Mouse (Mus musculus) neural tube, embryonic 13.5 days (tissue): ENCODE measurements around the gene Iqschfp. TPM values are rescaled to one million over a fixed set of nuclear protein-coding genes. Genes with fewer than 3 reads are reported as not detected.
A peak's percentile ranks its signal among the peaks of the same experiment; 100 is the strongest.

Source experiments
- ATAC-seq: fragments of 200-750 bp; cut with Nextera tagmentation; 2 replicates; pipeline ENCODE4 v1.8.0; 2017; ENCODE audit warnings: low read depth, mild to moderate bottlenecking, moderate TSS enrichment, moderate library complexity
- H3K27ac ChIP-seq: fragments of 300-500 bp; sonication (generic); replicated peaks from 2 replicates; pipeline ENCODE4 v1.5.1; 2015; ENCODE audit warnings: moderate library complexity, mild to moderate bottlenecking, inconsistent platforms
- H3K27me3 ChIP-seq: fragments of 300-500 bp; sonication (generic); 2 replicates; pipeline ENCODE4 v1.6.1; 2015; ENCODE audit warnings: mild to moderate bottlenecking, inconsistent platforms
- H3K36me3 ChIP-seq: fragments of 300-500 bp; sonication (generic); 2 replicates; pipeline ENCODE4 v1.6.1; 2015; ENCODE audit warnings: mild to moderate bottlenecking, inconsistent platforms
- H3K4me1 ChIP-seq: fragments of 300-500 bp; sonication (generic); replicated peaks from 2 replicates; pipeline ENCODE4 v1.6.1; 2015; ENCODE audit warnings: inconsistent platforms
- H3K4me2 ChIP-seq: fragments of 300-500 bp; sonication (generic); 2 replicates; pipeline ENCODE4 v1.6.1; 2015; ENCODE audit warnings: inconsistent platforms, mild to moderate bottlenecking, moderate library complexity
- H3K4me3 ChIP-seq: fragments of 300-500 bp; sonication (generic); 2 replicates; pipeline ENCODE4 v1.5.1; 2015; ENCODE audit warnings: mild to moderate bottlenecking, inconsistent platforms
- H3K9ac ChIP-seq: fragments of 300-500 bp; sonication (generic); 2 replicates; pipeline ENCODE4 v1.6.1; 2015; ENCODE audit warnings: moderate library complexity, mild to moderate bottlenecking, inconsistent platforms
- H3K9me3 ChIP-seq: fragments of 300-500 bp; sonication (generic); 2 replicates; pipeline ENCODE4 v1.6.1; 2016; ENCODE audit warnings: inconsistent platforms
- WGBS: fragments of 180-500 bp; shearing (Covaris S2); methylation state at CpG from one replicate; pipeline ENCODE4 v1.1.7; 2015; 5-methylcytosine and 5-hydroxymethylcytosine counted together
- polyA plus RNA-seq: library from polyadenylated mRNA; unstranded; fragments of >200 nt; fragmentation: Nextera tagmentation; extraction: Ambion mirVana; gene quantifications from 2 replicates; pipeline ENCODE4 v1.2.1, GENCODE M21; 2015

Iqschfp gene
- polyA plus RNA-seq, 1 experiment from 2014 or later = 4.1 TPM

- Histone ChIP-seq H3K27ac (no peak overlapping the region), H3K27me3 (no peaks in the 10 kb centered on the region), H3K4me3 (no peak overlapping the region), H3K9me3 (no peaks in the 10 kb centered on the region), H3K4me1 (peaks cover 18% of the 10 kb centered on the region), H3K4me2 (no peak overlapping the region), H3K36me3 (no peaks in the 10 kb centered on the region), H3K9ac (no peak overlapping the region)
- WGBS = 85% methylated on average over 5 of the region's 5 CpGs
- no peak for ATAC-seq
Measured at GRCm38 (mm10) chr3:68560057-68560456, 668.0 kb downstream of the Iqschfp start.

DNA sequence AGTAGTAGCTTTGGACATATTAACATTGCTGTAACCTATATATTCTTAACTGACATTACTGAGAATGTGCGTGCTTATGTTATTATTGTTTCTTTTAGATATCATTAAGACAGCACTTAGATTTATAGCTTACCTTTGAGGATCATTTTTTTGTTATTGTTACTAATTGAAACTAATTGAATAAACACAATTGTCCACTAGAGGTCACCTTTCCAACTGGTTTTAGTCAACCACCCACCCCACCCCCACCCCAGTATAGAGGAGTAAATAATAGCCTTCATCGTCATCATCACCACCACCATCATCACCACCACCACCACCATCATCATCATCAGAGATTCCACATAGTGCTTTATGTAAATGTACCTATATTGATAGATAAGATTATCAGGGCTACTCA lies 670.8 kb downstream of the Iqschfp start:
- 73% methylated on average over 2 of the region's 2 CpGs for WGBS
- H3K9me3 ChIP-seq = no peaks in the 10 kb centered on the region
- H3K4me3 ChIP-seq = no peak overlapping the region
- no peak overlapping the region for H3K9ac ChIP-seq
- H3K4me2 ChIP-seq = no peak overlapping the region
- peaks cover 25% of the 10 kb centered on the region for H3K4me1 ChIP-seq
- no peak overlapping the region for H3K27ac ChIP-seq
- H3K36me3 ChIP-seq = no peaks in the 10 kb centered on the region
- H3K27me3 ChIP-seq = no peaks in the 10 kb centered on the region
- no peak for ATAC-seq

DNA sequence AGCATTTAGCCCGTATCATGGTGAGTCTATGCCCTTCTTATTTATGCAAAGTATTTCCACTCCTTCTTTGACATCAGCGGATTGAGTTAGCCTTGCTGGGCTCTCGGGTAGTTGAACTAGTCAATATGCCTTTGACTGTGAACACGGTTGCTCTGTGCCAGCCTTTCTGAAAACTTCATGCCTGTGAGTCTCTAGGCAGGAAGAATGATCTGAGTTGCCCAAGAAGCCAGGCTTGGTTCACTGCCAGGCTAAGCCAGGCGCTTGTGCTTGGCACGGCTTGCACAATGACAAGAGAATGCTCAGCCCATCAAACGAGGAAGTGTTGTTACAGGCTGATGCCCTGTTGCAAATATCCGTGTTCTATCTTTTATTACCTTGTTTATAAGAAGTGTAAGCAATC lies 671.9 kb downstream of the Iqschfp start:
- Histone ChIP-seq H3K27ac (no peak overlapping the region), H3K4me3 (no peak overlapping the region), H3K9me3 (no peaks in the 10 kb centered on the region), H3K4me1 (peaks cover 25% of the 10 kb centered on the region), H3K36me3 (no peaks in the 10 kb centered on the region), H3K4me2 (no peak overlapping the region), H3K27me3 (no peaks in the 10 kb centered on the region), H3K9ac (no peak overlapping the region)
- 67% methylated on average over 8 of the region's 8 CpGs for WGBS
- ATAC-seq = peak; percentile 55

- Histone ChIP-seq H3K36me3 (no peaks in the 10 kb centered on the region), H3K9me3 (no peaks in the 10 kb centered on the region), H3K4me1 (peaks cover 25% of the 10 kb centered on the region), H3K27me3 (no peaks in the 10 kb centered on the region), H3K27ac (no peak overlapping the region), H3K4me2 (no peak overlapping the region), H3K4me3 (no peak overlapping the region), H3K9ac (no peak overlapping the region)
- WGBS = 63% methylated on average over 10 of the region's 10 CpGs
- no peak for ATAC-seq
Measured at GRCm38 (mm10) chr3:68564978-68565674, 673.1 kb downstream of the Iqschfp start.

- H3K27ac ChIP-seq = no peak overlapping the region
- ATAC-seq = no peak
Measured at GRCm38 (mm10) chr3:68565675-68566055, 673.6 kb downstream of the Iqschfp start.

GRCm38 (mm10) chr3:68567581-68567980 lies 675.5 kb downstream of the Iqschfp start:
- WGBS = 74% methylated on average over 7 of the region's 7 CpGs
- Histone ChIP-seq H3K4me2 (no peak overlapping the region), H3K36me3 (no peaks in the 10 kb centered on the region), H3K27me3 (no peaks in the 10 kb centered on the region), H3K27ac (no peak overlapping the region), H3K9me3 (no peaks in the 10 kb centered on the region), H3K9ac (no peak overlapping the region), H3K4me1 (peaks cover 38% of the 10 kb centered on the region), H3K4me3 (no peak overlapping the region)
- ATAC-seq = no peak

More at GRCm38 (mm10) chr3:68565675-68566055, 673.6 kb downstream of the Iqschfp start:
- no peak overlapping the region for H3K4me3 ChIP-seq
- H3K27me3 ChIP-seq = no peaks in the 10 kb centered on the region
- H3K36me3 ChIP-seq = no peaks in the 10 kb centered on the region
- WGBS = 40% methylated on average over 4 of the region's 4 CpGs
- peaks cover 25% of the 10 kb centered on the region for H3K4me1 ChIP-seq
- no peaks in the 10 kb centered on the region for H3K9me3 ChIP-seq
- no peak overlapping the region for H3K9ac ChIP-seq
- H3K4me2 ChIP-seq = no peak overlapping the region

DNA sequence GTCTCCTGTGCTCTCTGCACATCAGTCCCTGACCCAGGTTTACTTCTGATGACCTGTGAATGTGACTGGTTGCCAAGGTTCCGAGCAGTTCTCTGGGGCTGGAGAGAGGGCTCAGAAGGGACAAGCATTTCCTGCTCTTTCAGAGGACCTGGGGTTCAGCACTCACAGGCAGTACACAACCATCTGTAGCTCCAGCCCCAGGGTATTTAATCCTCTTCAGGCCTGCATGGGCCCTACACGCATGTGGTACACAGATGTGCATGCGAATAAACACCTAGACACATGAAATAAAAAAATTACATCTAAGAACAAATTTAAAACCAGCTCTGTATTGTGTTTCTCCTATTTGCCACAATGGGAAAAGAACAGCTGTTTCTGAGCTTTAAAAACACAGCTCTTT lies 676.1 kb downstream of the Iqschfp start:
- Histone ChIP-seq H3K36me3 (no peaks in the 10 kb centered on the region), H3K4me1 (peaks cover 42% of the 10 kb centered on the region), H3K9me3 (no peaks in the 10 kb centered on the region), H3K4me2 (no peak overlapping the region), H3K4me3 (no peak overlapping the region), H3K9ac (no peak overlapping the region), H3K27me3 (no peaks in the 10 kb centered on the region), H3K27ac (no peak overlapping the region)
- WGBS = 71% methylated on average over 3 of the region's 3 CpGs
- no peak for ATAC-seq

- H3K9me3 ChIP-seq = no peaks in the 10 kb centered on the region
- H3K36me3 ChIP-seq = no peaks in the 10 kb centered on the region
- peaks cover 42% of the 10 kb centered on the region for H3K4me1 ChIP-seq
- H3K27ac ChIP-seq = no peak overlapping the region
- no peaks in the 10 kb centered on the region for H3K27me3 ChIP-seq
- H3K4me3 ChIP-seq = no peak overlapping the region
- ATAC-seq = no peak
- 49% methylated on average over 7 of the region's 7 CpGs for WGBS
- no peak overlapping the region for H3K4me2 ChIP-seq
- H3K9ac ChIP-seq = no peak overlapping the region
Measured at GRCm38 (mm10) chr3:68568716-68569115, 676.7 kb downstream of the Iqschfp start.

GRCm38 (mm10) chr3:68570319-68570718 lies 678.3 kb downstream of the Iqschfp start:
- Histone ChIP-seq H3K27ac (no peak overlapping the region), H3K27me3 (no peaks in the 10 kb centered on the region), H3K4me3 (no peak overlapping the region), H3K9me3 (no peaks in the 10 kb centered on the region), H3K4me1 (peaks cover 45% of the 10 kb centered on the region), H3K9ac (no peak overlapping the region), H3K4me2 (no peak overlapping the region), H3K36me3 (no peaks in the 10 kb centered on the region)
- WGBS = 86% methylated on average over 4 of the region's 4 CpGs
- ATAC-seq = no peak

DNA sequence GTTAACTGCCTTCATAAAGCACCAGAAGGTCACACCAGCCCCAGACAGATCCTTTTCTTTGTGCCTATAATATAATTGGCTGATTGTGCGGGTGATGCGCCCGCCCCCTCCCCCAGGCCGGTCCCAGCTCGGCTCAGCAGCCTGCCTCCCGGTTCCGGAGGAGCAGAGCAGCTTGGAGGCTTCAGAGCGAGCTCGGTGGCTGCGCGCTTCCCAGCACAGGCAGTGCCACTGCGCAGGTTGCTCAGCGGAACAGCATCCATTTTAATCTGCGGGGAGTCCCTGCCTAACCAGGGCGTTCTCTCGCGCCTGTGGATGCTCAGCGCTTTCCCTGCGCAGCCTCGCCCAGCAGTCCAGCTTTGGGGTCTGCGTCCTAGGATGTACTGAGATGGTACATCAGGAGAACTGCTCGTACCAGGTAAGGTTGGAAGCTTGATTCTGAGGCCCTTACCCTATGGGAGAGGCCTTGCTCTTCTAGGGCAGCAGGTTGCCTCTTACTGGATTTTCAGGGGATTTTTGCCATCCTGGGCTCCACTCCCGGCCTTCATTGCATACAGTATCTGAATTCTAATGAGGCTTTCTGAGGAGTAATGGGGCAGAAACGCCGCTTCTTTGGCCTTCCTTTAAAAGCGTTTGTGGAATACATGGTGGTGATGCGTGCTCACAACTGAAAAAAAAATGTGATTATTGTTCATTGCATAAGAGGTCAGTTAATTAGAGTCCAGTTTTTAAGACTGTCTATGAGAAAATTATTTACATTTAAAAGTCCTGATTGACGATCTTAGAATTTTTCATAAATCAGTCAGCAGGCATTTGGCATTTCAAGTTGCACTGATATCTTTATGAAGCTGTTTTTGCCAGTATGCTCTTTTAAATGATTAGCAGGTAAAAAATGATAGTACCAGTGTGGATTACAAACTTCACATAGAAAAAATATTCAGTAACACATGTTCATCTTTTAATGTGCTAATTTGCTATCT lies 680.5 kb downstream of the Iqschfp start:
- H3K4me2 ChIP-seq = peak overlapping the region; percentile 70
- H3K4me1 ChIP-seq = peaks cover 63% of the 10 kb centered on the region

GRCm38 (mm10) chr3:68573226-68573624 lies 681.2 kb downstream of the Iqschfp start:
- peak overlapping the region; percentile 82 for H3K9ac ChIP-seq
- peaks cover 66% of the 10 kb centered on the region for H3K4me1 ChIP-seq
- H3K27ac ChIP-seq = peak overlapping the region; percentile 98
- no peak for ATAC-seq
- H3K9me3 ChIP-seq = no peaks in the 10 kb centered on the region
- 42% methylated on average over 3 of the region's 3 CpGs for WGBS
- no peaks in the 10 kb centered on the region for H3K27me3 ChIP-seq
- H3K4me2 ChIP-seq = peak overlapping the region; percentile 70
- no peaks in the 10 kb centered on the region for H3K36me3 ChIP-seq
- peak overlapping the region; percentile 52 for H3K4me3 ChIP-seq

More for the DNA sequence above, 680.5 kb downstream of the Iqschfp start:
- Histone ChIP-seq H3K9ac (peak overlapping the region; percentile 82), H3K9me3 (no peaks in the 10 kb centered on the region), H3K4me3 (peak overlapping the region; percentile 52), H3K27me3 (no peaks in the 10 kb centered on the region), H3K27ac (peak overlapping the region; percentile 98), H3K36me3 (no peaks in the 10 kb centered on the region)
- 5% methylated on average over 28 of the region's 28 CpGs for WGBS
- ATAC-seq = peak; percentile 93

- H3K4me2 ChIP-seq = peak overlapping the region; percentile 70
- WGBS = 31% methylated on average over 8 of the region's 8 CpGs
- no peaks in the 10 kb centered on the region for H3K27me3 ChIP-seq
- H3K27ac ChIP-seq = peak overlapping the region; percentile 98
- H3K4me1 ChIP-seq = peaks cover 75% of the 10 kb centered on the region
- peak overlapping the region; percentile 82 for H3K9ac ChIP-seq
- ATAC-seq = no peak
- no peaks in the 10 kb centered on the region for H3K36me3 ChIP-seq
- H3K4me3 ChIP-seq = peak overlapping the region; percentile 52
- H3K9me3 ChIP-seq = no peaks in the 10 kb centered on the region
Measured at GRCm38 (mm10) chr3:68574097-68574496, 682.1 kb downstream of the Iqschfp start.
